Mouse (Mus musculus): ENCODE measurements around the gene Marc2. TPM values are rescaled to one million over a fixed set of nuclear protein-coding genes. Genes with fewer than 3 reads are reported as not detected.

Marc2 gene
- 73.3 and 79.9 TPM in 2 replicates for polyA plus RNA-seq (2012; rRNA removed)

DNA sequence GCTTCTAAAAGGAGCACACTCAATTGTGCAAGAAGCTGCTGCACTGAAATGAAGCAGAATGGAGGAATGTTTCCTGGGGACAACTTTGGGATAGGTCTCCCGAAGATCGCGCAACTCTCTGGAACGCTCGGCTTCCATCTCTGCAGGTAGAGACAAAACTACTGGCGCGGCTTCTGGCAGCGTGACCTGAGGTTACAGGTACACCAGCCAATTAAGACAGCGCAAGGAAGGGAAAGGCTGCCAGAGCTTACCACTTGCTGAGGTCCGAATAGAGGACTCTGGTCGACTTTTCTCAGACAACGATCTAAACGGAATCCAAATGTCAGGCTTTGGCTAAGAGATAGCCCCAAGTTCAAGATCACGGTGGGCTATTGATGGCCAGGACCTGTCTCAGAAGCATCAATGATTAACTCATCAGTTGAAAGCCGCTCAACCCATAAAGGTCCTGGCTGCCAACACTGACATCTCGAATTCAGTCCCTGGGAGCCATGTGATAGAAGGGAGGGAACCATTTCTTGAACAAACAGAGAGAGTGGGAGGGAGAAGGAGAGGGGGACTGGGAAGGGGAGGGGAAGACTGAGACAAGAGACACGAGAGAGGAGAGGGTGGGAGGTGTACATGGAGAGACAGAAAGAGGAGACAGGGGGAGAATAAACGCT lies at the start of gene Marc2:
Gene Marc2 (minus strand): TSS at position 360 of the 659 bp plus-strand sequence.
- TF ChIP-seq POLR2A (IDR thresholded peaks at IDR 0.05; ENCODE audit: borderline replicate concordance, extremely low read depth, low read depth, low read length), result no peak
- no peak for TF ChIP-seq CTCF (IDR thresholded peaks at IDR 0.05; ENCODE audit: insufficient read depth, low read length)
- peak within 1 kb of the TSS; percentile 95 for H3K4me3 ChIP-seq (replicated peaks; ENCODE audit: extremely low read depth, low read depth, low read length)
- 1% methylated on average over 18 of the region's 18 CpGs for WGBS
- no peak for DNase-seq
- H3K4me1 ChIP-seq (ENCODE audit: control insufficient read depth, insufficient read depth, low read length), result peaks cover 12% of the 10 kb centered on the region

GRCm38 (mm10) chr1:184891998-184892397 lies 45.7 kb upstream of the Marc2 start:
- H3K4me3 ChIP-seq (replicated peaks; ENCODE audit: extremely low read depth, low read depth, low read length), result no peak overlapping the region
- WGBS, result 66% methylated on average over 3 of the region's 3 CpGs
- TF ChIP-seq POLR2A (IDR thresholded peaks at IDR 0.05; ENCODE audit: borderline replicate concordance, extremely low read depth, low read depth, low read length) (no peak), CTCF (IDR thresholded peaks at IDR 0.05; ENCODE audit: insufficient read depth, low read length) (peak; percentile 43; the same call in 1 of the 2 replicates)
- H3K4me1 ChIP-seq (ENCODE audit: control insufficient read depth, insufficient read depth, low read length), result no peaks in the 10 kb centered on the region
- DNase-seq, result no peak

GRCm38 (mm10) chr1:184889454-184889853 lies 43.2 kb upstream of the Marc2 start:
- no peak overlapping the region for H3K4me3 ChIP-seq (replicated peaks; ENCODE audit: extremely low read depth, low read depth, low read length)
- TF ChIP-seq CTCF (IDR thresholded peaks at IDR 0.05; ENCODE audit: insufficient read depth, low read length), result no peak
- no peaks in the 10 kb centered on the region for H3K4me1 ChIP-seq (ENCODE audit: control insufficient read depth, insufficient read depth, low read length)
- WGBS, result 81% methylated on average over 6 of the region's 6 CpGs
- DNase-seq, result no peak

GRCm38 (mm10) chr1:184886160-184886559 lies 39.9 kb upstream of the Marc2 start:
- DNase-seq, result no peak
- TF ChIP-seq POLR2A (IDR thresholded peaks at IDR 0.05; ENCODE audit: borderline replicate concordance, extremely low read depth, low read depth, low read length) (no peak), CTCF (IDR thresholded peaks at IDR 0.05; ENCODE audit: insufficient read depth, low read length) (no peak)
- Histone ChIP-seq H3K4me3 (replicated peaks; ENCODE audit: extremely low read depth, low read depth, low read length) (no peak overlapping the region), H3K4me1 (ENCODE audit: control insufficient read depth, insufficient read depth, low read length) (no peaks in the 10 kb centered on the region; the same call in 1 of the 2 replicates)
- WGBS, result 89% methylated on average over 1 of the region's 1 CpGs

DNA sequence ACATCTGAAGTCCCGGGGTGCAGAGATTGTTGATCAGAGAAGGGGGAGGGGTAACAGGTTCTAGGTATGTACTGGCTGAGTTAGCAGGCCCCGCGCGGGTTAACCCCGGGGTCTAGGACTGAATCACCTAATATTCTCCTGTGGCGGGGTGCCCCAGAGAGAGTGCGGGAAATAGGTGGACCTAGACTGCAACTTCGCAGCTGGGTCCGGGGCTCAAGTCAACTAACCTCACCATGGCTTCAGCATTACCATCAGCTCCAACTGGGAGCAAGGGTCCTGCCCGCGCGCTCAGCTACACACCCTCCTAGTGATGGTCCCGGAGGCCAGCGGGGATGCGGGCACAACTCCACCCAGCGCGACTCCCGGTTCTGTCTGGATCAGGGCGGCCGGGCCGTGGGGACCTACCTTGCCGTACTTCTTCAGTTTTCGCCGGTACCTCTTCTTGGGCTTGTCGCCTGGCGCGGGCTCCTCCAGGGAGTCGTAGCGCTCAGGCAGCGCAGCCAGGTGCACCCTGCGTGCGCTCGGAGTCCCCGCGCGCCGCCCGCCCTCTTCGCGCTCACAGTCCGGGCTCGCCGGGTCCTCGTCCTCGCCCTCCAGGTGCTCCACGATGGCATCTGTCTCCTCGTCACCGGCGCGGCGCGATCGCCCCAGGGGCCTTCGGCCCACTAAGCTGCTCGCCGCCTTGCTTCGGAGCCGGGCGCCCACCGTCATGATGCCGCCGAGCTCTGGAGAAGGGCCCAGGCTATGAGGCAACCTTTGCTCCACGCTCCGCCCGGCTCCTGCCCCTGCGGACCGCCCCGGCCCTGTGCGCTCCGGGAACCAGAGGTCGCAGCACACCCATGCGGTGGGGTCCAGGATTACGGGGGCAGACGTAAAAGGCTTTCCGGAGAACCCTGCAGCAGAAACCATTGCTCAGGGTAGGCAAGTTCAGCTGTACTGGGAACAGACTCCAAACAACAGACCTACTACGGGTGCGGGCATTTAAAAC lies 36.3 kb upstream of the Marc2 start, which contains the start of gene C130074G19Rik:
Gene C130074G19Rik (minus strand): TSS at position 938 of the 988 bp plus-strand sequence.
- 3% methylated on average over 77 of the region's 77 CpGs for WGBS
- TF ChIP-seq CTCF (IDR thresholded peaks at IDR 0.05; ENCODE audit: insufficient read depth, low read length), result peak; percentile 63
- TF ChIP-seq POLR2A (IDR thresholded peaks at IDR 0.05; ENCODE audit: borderline replicate concordance, extremely low read depth, low read depth, low read length), result peak; percentile 65; the same call in 1 of the 2 replicates
- Histone ChIP-seq H3K4me3 (replicated peaks; ENCODE audit: extremely low read depth, low read depth, low read length) (peak within 1 kb of the TSS; percentile 79), H3K4me1 (ENCODE audit: control insufficient read depth, insufficient read depth, low read length) (no peaks in the 10 kb centered on the region; the same call in 1 of the 2 replicates)
- peak; percentile 74 for DNase-seq

GRCm38 (mm10) chr1:184881861-184882260 lies 35.6 kb upstream of the Marc2 start:
- H3K4me3 ChIP-seq (replicated peaks; ENCODE audit: extremely low read depth, low read depth, low read length), result peak overlapping the region; percentile 79
- DNase-seq, result peak; percentile 11
- WGBS, result 46% methylated on average over 7 of the region's 7 CpGs
- no peaks in the 10 kb centered on the region; the same call in 1 of the 2 replicates for H3K4me1 ChIP-seq (ENCODE audit: control insufficient read depth, insufficient read depth, low read length)
- no peak for TF ChIP-seq POLR2A (IDR thresholded peaks at IDR 0.05; ENCODE audit: borderline replicate concordance, extremely low read depth, low read depth, low read length)
- TF ChIP-seq CTCF (IDR thresholded peaks at IDR 0.05; ENCODE audit: insufficient read depth, low read length), result no peak

DNA sequence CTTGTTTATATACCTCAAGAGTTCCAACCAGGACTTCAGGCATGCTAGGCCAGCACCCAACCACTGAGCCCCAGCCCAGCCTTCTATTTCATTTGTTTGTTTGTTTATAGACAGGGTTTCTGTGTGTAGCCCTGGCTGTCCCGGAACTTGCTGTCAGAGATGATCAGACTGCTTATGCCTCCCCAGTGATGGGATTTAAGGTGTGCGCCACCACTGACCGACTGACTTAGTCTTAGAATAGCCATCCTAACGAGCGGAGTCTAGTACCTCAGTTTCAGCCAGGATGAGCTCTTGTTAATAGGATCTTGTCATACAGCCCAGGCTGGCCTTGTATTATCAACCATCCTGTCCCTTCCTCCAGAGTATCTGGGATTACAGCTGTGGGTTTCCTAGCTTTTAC lies 35.0 kb upstream of the Marc2 start:
- no peak for TF ChIP-seq POLR2A (IDR thresholded peaks at IDR 0.05; ENCODE audit: borderline replicate concordance, extremely low read depth, low read depth, low read length)
- TF ChIP-seq CTCF (IDR thresholded peaks at IDR 0.05; ENCODE audit: insufficient read depth, low read length), result no peak
- Histone ChIP-seq H3K4me3 (replicated peaks; ENCODE audit: extremely low read depth, low read depth, low read length) (peak overlapping the region; percentile 49), H3K4me1 (ENCODE audit: control insufficient read depth, insufficient read depth, low read length) (no peaks in the 10 kb centered on the region; the same call in 1 of the 2 replicates)
- 63% methylated on average over 5 of the region's 5 CpGs for WGBS
- DNase-seq, result no peak

DNA sequence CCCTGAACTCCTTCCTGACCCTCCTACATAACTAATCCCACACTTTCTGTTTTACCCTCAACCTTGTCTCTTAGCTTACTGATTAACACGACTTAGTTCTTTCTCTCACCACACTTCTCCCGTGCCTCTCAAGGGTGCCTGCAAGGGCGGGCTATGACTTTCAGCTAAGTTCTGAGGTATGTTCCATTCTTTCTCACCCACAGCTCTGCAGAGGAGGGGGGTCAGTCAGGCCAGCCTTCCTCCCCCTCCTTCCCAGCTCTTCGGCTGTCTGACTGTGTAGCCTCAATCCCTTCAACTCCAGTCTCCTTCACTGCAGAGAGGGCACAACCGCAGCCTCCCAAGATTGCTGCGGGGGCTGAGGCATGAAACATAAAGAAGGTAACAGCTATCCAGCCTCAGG lies 32.6 kb upstream of the Marc2 start:
- Histone ChIP-seq H3K4me3 (replicated peaks; ENCODE audit: extremely low read depth, low read depth, low read length) (no peak overlapping the region), H3K4me1 (ENCODE audit: control insufficient read depth, insufficient read depth, low read length) (no peaks in the 10 kb centered on the region; the same call in 1 of the 2 replicates)
- DNase-seq, result no peak
- 67% methylated on average over 6 of the region's 6 CpGs for WGBS
- TF ChIP-seq CTCF (IDR thresholded peaks at IDR 0.05; ENCODE audit: insufficient read depth, low read length) (no peak), POLR2A (IDR thresholded peaks at IDR 0.05; ENCODE audit: borderline replicate concordance, extremely low read depth, low read depth, low read length) (no peak)

DNA sequence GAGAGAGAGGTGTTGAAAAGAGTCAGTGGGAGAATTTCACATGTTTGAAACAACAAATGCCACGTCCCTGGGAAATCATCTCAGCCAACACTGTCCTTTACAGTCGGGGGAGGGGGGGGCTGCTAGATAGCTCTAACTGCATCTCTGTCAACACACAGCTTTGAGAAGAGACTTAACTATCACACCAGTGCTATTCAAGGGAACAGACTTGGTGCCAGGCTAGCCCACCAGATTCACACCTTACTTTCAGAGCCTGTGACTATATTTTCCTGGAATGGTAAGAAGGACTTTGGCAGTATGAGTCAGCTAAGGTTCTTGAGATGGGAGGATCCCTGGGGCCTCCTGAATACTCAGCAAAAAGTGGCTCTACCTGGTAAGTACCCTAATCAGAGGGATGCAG lies 31.1 kb upstream of the Marc2 start:
- 59% methylated on average over 2 of the region's 2 CpGs for WGBS
- Histone ChIP-seq H3K4me3 (replicated peaks; ENCODE audit: extremely low read depth, low read depth, low read length) (no peak overlapping the region), H3K4me1 (ENCODE audit: control insufficient read depth, insufficient read depth, low read length) (no peaks in the 10 kb centered on the region)
- TF ChIP-seq CTCF (IDR thresholded peaks at IDR 0.05; ENCODE audit: insufficient read depth, low read length) (no peak), POLR2A (IDR thresholded peaks at IDR 0.05; ENCODE audit: borderline replicate concordance, extremely low read depth, low read depth, low read length) (no peak)
- no peak for DNase-seq
